Mouse (Mus musculus) monocyte, adult 2 months (primary cell): ENCODE results near the gene Hspg2.
"Not testable (repeated sequence)": the region's sequence is repeated elsewhere in the genome, so short reads cannot be mapped to it uniquely, and the experiment has no call there.

Experiments
- DNase-seq, 2 experiments: peaks; one replicate each; pipeline ENCODE4 v3.0.0; 2022; ENCODE audit warnings: low spot score in 2 of 2, low read depth in 1 of 2

The Hspg2 gene

DNA sequence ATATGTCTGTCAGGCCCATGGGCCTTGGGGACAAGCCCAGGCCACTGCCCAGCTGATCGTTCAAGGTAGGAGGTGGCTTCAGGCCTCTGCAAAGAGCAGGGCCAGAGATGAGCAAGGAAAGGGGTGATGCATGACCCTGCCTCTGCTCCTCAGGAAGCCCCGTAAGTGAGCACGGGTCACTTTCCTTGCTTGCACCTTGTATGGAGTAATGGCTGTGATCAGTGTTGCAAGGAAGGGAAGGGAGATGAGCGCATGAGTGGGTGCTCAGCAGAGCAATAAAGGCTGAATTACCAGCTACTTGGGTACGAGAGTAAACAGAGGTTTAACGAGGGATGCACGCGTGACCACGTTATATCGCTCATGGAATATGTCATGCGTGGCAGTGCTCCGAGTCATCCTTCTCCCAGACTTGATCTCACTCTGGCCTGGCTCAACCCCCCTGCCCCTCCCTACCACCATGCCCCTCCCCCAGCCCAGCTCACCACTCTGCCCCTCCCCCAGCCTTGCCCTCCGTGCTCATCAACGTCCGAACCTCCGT is 88.2 kb downstream of the Hspg2 start:
- DNase-seq, result no peak

DNA sequence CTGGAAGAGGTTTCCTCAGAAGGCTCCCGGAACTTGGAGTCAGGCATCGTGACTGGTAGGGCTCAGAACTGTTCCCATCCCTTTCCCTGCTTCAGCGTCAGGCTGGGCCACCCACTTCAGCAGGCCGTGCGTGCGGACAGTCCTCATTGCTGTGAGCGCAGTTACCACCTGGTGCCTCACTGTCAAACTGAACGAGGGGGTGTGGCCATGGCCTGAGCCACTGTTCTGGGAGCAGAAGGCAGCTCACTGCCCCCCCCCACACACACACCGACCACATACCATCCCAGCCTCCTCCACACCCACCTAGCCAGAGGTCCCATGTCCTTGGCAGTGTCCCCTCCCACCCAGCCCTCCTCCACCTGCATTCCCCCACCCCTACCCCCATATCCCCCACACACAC is 101.3 kb downstream of the Hspg2 start:
- DNase-seq, result no peak

DNA sequence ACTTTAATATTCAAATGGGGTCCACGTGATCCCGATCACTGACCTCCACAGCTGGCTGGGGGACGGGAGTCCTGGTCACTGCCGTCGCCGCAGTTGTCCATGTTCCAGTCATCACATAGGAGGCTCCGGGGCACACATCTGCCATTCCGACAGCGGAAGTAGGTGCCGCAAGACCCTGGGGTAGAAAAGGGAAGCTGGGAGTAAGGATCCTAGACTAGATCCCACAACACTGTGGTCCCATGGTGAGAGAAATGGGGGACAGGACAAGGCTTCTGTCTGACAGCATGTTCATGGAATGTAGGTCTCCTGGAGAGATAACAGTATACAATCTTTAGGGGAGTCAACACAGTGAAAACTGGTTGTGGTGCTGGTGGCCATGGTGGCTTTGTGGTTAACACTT is 105.9 kb downstream of the Hspg2 start, which contains the start of gene Ldlrad2:
Gene Ldlrad2 (minus strand): TSS at position 101 of the 400 bp plus-strand sequence.
- no peak for DNase-seq

DNA sequence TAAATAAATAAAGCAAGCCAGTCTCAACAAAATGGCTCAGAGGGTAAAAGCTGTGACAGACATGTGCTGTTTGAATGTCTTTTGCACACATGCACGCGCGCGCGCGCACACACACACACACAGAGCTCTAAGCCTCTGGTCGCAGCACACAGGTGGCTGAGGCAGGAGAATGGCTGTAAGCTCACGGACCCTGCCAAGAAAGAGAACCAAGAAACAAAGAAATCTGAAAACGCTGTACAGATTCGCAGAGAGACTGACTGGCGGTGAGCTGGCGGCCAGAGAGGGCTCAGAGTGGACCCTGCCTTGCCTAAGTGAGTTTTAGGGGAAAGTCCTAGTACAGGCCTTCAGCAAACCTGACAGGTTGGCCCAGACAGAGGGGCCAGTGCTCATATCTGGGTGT is 108.9 kb downstream of the Hspg2 start:
- DNase-seq, result no peak

DNA sequence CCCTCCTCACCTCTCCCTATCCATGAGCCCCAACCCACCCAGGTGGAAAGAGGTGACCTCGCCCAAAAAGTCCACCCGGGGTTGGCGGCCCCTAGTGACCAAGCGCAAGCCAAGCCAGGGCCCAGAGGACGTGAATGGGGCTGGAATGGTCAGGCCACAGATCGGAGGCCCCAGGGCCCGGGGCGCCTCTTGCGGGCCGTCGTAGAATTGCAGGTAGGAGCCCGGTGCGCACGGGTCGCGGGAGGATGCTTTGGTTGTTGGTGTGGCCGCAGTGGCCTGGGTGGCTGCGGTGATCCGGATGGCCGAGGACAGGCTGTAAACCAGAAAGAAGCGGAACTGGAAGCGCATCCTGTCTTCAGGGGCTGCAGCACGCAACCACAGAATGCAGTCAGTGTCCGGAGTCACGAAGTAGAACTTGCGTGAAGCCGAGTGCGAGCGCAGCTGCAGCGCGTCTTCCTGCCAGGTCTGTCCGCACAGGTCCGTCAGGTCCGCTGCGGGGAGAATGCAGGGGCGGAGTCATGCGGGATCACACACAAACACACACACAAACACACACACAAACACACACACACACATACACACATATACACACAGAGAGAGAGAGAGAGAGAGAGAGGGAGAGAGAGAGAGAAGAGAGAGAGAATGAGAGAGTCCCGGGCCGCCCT is 109.7 kb downstream of the Hspg2 start:
- peak in 1 of 2 experiments; percentile 21 for DNase-seq

DNA sequence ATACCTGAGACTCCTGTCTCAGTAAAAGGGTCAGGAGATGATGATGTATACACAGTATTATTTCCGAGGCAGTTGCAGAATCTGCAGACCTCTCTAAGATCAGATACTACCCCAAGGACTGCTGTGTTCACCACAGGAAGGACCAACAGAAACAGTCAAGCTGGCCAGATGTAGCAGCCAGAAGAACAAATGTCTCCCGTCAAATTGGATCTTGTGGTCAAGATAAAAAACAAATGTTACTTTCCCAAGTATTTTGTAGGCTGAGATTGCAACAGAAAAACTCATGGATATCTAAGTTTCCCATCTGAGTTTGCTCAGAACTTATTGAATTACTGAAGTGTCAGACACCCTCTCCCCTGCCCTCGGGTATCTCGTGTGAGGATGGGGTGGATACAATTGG is 111.2 kb downstream of the Hspg2 start:
- DNase-seq, result no peak

DNA sequence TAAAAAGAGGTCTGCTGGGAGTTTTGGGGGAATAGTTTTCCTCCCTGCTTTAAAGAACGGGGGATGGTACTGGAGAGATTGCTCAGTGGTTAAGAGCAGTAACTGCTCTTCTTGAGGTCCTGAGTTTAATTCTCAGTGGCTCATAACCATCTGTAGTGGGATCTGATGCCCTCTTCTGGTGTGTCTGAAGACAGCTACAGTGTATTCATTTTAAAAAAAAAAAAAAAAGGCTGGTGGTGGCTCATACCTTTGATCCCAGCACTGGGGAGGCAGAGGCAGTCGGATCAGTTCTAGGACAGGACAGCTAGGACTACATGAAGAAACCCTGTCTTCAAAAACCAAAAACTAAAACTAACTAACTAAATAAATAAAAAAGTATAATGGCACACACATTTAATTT is 111.7 kb downstream of the Hspg2 start:
- DNase-seq, result no peak

DNA sequence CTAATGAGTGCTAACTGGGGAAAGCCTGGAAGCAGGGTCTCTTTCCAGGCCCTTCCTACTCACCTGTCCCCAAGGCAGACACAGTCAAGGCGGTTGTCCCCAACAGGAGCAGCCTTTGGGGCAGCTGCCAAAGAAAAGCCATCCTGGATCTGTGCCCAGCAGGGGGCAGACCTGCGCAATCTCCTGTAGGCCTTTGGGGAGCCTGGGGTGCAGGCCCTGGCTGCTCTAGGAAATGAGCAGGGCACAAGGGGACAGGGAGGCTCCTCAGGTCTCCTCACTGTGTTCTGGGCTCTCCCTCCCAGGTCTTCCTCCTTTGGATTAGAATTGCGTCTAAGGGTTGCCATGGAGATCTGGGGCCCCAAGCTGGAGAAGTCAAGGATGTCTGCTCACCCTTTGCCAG is 113.2 kb downstream of the Hspg2 start:
- DNase-seq, result no peak

DNA sequence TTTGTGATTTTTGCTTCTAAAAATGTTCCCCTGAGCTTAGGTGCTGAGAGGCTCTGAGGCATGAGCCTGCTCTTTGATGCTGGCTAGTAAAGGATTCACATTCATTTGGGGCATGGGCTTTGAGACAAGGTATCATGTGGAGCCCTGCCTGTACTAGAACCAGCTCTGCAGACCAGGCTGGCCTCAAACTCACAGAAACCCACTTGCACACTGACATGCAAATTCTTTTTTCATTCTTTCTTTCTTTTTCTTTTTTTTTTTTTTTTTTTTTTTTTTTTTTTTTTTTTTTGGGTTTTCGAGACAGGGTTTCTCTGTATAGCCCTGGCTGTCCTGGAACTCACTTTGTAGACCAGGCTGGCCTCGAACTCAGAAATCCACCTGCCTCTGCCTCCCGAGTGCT is 120.5 kb downstream of the Hspg2 start:
- not testable (repeated sequence) for DNase-seq

DNA sequence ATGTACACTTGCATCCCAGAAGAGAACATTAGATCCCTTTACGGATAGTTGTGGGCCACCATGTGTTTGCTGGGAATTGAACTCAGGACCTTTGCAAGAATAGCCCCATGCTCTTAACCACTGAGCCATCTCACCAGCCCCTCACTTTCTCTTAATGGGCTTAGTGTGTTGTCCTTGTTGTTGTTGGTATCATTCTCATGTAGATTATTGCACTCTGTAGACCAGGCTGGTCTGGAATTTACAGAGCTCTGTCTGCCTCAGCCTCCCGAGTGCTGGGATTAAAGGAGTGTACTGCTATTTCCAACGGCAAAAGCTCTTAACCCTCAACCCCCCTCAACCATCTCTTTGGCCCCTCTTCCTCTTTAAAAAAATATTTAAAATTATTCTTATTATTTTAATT is 121.0 kb downstream of the Hspg2 start:
- DNase-seq, result no peak

DNA sequence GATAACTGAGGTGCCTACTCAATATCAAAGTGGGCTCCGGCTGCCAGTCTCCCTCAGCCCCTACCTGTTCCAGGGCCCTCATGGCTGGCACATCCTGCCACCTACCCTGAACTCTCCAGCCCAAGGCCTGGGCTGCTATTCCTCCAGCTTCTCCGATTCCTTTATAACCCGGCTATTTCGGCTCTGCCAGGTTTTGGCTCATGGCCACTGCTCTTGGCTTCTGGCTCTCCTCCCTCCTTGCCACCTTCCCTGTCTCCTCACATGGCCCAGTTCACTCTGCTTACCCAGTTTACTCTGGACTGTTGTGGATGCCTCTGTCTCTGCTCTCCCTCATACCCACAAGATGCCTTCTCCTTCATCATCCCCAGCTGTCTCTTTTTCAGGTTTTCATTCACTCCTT is 122.4 kb downstream of the Hspg2 start:
- no peak for DNase-seq

DNA sequence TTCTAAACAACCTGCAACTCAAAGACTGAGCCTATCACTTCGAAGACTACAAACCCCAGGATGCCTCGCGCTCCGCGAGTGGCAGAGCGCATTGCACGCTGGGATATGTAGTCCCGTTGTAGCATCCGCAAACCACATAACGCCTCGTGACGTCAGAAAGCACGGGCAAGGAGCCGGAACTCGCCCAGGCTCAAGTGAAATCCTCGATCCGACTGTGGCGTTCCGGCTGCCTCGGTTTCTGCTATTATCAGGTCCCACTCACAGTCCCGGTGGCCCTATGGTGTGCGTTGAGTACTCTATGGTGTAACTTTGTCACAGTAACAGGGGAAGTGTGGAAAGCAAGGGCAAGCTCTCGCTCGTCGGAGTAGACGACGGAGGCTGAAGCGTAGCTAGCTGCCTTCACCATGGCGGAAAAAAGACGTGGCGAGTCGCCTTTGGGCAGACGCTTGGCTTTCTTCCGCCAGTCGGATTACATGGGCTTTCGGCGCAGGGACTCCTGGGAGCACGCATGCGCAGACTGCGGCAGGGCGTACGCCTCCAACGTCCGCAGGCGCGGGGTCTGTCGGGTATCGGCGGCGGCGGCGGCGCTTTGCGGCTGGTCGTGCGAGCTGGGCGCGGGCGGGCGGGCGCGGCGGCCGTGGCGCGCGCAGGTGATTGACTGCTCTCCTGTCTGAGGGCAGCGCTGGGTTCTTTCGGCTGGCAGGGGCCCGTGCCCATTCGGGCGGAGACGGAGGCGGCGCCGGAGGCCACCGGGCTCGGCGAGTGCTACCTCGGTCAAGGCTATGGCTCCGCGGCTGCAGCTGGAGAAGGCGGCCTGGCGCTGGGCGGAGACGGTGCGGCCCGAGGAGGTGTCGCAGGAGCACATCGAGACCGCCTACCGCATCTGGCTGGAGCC is 125.3 kb downstream of the Hspg2 start, which contains the start of gene Usp48:
Gene Usp48 (plus strand): TSS at position 155 of the 895 bp plus-strand sequence.
- DNase-seq, result peak; percentile 94 to 96

DNA sequence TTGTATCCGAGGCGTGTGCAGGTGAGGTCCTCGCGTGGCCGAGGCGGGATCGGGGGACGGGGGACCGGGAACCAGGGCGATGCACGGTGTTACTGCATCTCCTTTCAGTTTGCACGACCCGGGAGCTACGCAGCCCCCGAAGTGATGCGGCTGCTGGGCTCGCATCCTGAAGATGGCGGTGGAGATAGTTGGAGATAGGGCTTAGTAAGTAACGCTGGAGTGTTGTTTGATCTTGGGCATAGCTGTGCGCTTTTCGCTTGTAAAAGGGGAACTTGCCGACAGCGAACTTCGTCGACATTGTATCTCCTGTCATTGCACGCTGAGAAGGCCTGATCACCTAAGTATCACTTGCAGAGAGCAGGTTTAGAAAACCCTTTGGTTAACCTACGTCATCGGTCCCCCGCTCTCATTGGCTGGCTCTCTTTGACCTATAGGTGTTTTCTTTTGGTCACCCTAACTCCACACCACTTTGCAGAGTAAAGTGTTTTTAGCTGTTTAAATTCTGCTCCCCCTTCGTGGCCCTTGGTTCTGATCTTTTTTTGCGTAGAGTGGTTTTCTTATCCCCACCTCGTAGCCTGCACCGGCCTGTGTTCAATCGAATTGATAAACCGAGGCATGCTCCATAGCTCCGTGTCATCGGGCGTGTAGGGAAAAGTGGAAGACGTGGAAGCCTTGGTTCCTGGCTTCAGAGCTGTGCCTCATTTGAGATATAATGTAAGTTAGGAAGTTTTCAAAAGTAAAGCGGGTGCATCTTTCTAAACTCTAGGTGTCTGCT is 126.1 kb downstream of the Hspg2 start:
- peak in 1 of 2 experiments; percentile 31 for DNase-seq

DNA sequence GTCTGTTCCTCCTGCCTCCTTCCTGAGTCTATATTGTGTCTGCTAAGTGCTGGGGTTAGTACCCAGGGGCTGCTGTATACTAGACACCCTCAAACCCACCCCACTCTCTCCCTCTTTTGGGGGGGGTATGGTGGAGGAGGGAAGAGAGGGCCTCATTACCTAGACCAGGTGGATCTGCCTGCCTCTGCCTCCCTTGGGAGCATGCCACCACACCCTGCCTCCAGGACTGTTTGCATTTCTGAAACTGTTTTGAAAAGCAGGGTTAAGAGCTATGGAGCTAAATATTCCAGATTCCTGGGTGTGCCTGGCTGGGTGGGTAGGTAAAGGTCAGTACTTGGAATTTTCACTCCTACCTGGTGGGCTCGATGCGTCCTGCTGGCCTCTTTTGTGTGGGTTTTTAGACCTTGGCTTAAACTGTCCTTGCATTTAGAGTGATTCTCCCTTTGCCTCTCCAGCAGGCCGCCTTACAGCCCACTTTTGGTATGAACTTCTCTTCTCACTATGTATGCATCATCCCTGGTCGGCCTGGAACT is 128.6 kb downstream of the Hspg2 start:
- DNase-seq, result no peak

DNA sequence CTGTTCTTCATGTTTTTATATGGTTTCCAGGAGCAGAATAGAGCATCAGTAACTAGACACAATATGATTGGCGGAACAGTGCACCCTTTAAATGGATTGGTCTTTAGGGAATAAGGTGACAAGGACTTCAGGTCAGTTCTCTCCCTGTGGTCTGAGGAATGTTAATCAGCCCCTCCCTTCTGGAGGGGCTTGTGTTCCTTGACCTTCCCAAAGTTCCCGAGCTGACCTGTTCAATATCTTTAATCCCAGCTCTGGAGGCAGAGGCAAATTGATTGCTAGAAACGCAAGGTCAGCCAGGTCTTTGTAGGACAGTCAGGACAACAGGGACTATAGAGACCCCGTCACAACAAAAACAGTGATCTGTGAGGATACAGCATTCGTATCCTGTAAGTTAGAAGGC is 130.0 kb downstream of the Hspg2 start:
- no peak for DNase-seq

DNA sequence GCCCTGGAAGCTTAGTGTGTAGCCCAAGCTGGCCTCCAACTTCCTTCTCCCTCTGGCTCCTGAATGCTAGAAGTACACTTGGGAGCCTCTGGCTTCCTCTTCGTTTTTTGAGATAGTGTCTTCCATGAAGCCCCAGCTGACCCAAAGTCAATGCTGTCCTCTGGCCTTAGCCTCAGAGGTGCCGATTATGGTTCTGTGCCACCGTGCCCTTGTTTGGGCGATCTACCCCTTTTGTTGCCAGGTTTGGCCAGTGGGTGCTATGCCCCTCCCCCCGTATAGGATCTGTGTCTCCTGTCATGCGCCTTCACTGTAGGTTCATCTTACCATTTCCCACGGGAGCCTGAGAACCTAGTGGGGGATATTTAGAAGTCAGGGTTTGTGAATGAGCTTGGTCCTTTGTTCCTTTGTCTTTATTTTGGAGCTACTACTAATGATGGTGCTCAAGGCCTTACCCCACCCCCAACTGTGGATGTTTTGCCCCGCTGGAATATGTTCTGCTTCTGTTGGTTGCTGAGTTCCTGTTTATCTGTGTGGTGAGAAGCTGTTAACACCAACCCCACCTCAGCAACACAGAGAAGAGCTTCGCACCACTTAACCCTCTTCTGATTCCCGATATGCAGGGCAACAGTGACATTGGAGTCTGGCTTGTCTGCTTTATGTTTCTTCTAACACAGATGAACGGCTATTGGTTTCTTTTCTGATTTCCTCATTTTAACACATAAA is 135.0 kb downstream of the Hspg2 start:
- DNase-seq, result no peak

DNA sequence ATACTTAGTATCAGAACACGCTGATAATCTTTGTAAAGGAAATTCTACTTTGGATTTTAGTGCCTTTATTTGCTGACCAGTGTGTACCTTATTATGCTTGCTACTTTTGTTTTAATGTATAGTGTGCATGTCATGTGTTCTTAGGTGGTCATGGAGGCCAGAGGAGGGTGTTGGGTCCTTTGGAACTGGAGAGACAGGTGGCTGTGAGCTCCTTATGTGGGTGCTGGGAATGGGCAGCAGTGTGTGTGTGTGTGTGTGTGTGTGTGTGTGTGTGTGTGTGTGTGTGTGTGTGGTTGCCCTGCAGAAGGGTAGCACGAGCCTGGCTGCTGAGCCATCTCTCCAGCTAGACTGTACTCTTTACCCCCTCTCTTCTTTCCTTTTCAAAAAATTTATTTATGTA is 138.5 kb downstream of the Hspg2 start:
- no peak for DNase-seq

DNA sequence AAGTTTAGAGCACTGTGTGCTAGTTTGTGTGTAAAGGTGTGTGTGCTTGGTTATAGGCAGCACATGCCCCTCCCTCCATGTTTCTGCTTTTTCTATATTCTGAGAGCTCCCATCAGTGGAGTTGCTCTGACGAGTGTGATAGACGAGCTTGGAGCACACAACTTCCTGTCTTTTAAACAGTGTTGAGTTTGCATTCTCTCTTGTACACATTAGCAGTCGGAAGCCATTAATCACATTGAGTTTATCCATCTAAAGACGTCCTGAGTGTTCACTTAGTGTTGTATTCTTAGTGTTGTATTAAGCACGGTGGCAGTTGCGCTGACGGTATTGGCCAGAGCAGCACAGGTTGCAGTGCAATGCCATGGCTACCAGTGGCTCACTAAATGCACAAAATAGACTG is 140.7 kb downstream of the Hspg2 start:
- DNase-seq, result no peak

DNA sequence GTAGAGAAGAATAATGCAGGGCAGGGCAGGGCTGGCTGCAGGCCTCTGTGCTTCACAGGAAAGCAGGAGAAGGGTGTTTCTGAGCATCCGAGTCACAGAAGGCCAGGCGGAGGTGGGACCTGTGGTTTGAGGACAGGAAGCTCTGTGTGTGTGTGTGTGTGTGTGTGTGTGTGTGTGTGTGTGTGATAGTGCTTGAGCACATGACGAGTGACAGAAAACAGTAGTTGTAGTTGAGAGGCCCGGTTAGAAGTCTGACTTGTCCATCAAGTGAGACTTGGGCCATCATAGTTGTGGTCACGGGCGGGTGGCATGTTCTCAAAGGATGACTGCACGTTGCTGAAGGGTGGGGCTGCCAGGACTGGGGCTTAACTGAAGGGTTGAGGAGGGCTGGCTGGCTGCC is 141.1 kb downstream of the Hspg2 start:
- peak in 1 of 2 experiments; percentile 7 for DNase-seq

DNA sequence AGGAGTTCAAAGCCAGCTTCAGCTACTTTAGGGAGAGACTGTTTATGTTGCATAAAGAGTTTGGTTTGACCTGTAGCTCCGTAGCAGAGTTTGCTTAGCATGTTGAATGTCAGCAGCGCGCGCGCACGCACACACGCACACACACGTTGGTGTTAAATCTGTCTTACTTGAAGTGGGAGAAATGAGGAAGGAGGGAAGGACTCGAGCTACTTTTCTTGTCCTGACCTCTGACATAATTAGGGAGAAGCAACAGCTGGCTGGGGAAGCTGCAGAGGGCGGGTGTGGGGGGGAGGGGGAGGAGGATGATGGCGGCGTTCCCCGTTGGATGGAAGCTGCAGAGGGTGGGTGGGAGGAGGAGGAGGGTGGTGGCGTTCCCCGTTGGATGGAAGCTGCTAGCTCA is 141.7 kb downstream of the Hspg2 start:
- no peak for DNase-seq
